Comparison of ENCODE assay signal across 12 mouse cellular contexts in genomic region chr4:142475632-142476031, GRCm38 (mm10).
DNase-seq lines count a peak whose midpoint lies in the region; ATAC-seq lines count a peak whose summit lies in the region.
"Had no signal": no experiment of that assay in that cellular context is flagged by ENCODE, and none has a peak within 500 bp of the region (broad histone marks: within the 10 kb centered on the region; RNA-seq: fewer than 3 reads in every experiment).

No protein-coding gene starts in this region.

- H3K36me3 ChIP-seq in neural tube, embryonic 11.5 days (ENCODE audit: control insufficient read depth, insufficient read depth, low read length): no peaks in the 10 kb centered on the region
- H3K36me3 ChIP-seq in forebrain, embryonic 11.5 days (ENCODE audit: control insufficient read depth, insufficient read depth, low read length): no peaks in the 10 kb centered on the region
- no peaks in the 10 kb centered on the region for H3K36me3 ChIP-seq in hindbrain, embryonic 16.5 days (ENCODE audit: control insufficient read depth, insufficient read depth, low read length)
- no peaks in the 10 kb centered on the region for H3K36me3 ChIP-seq in neural tube, embryonic 13.5 days
- H3K36me3 ChIP-seq: liver, embryonic 12.5 days had no signal

- H3K9me3 ChIP-seq in neural tube, embryonic 11.5 days (ENCODE audit: control insufficient read depth, low read length): no peaks in the 10 kb centered on the region
- H3K9me3 ChIP-seq in forebrain, embryonic 11.5 days (ENCODE audit: control insufficient read depth, low read length): no peaks in the 10 kb centered on the region
- no peaks in the 10 kb centered on the region for H3K9me3 ChIP-seq in hindbrain, embryonic 16.5 days (ENCODE audit: control insufficient read depth, low read length)
- no peaks in the 10 kb centered on the region for H3K9me3 ChIP-seq in neural tube, embryonic 13.5 days
- H3K9me3 ChIP-seq: liver, embryonic 12.5 days had no signal

- H3K4me3 ChIP-seq in neural tube, embryonic 11.5 days (ENCODE audit: low read depth, low read length): no peak overlapping the region
- H3K4me3 ChIP-seq in forebrain, embryonic 11.5 days (ENCODE audit: low read depth, low read length): 0 out of 2 replicates have a peak overlapping the region, but pooled peaks have one; percentile 8
- peak overlapping the region; percentile 40 for H3K4me3 ChIP-seq in hindbrain, embryonic 16.5 days (ENCODE audit: low read length)
- peak overlapping the region; percentile 31 for H3K4me3 ChIP-seq in neural tube, embryonic 13.5 days
- H3K4me3 ChIP-seq: gastrocnemius, adult 2 months; liver, embryonic 12.5 days had no signal

- H3K9ac ChIP-seq in neural tube, embryonic 11.5 days (ENCODE audit: low read length): no peak overlapping the region
- no peak overlapping the region for H3K9ac ChIP-seq in forebrain, embryonic 11.5 days (ENCODE audit: low read length)
- peak overlapping the region; percentile 42 for H3K9ac ChIP-seq in hindbrain, embryonic 16.5 days (ENCODE audit: low read depth, low read length)
- H3K9ac ChIP-seq in neural tube, embryonic 13.5 days: peak overlapping the region; percentile 56
- H3K9ac ChIP-seq: liver, embryonic 12.5 days had no signal

- no peaks in the 10 kb centered on the region for H3K4me1 ChIP-seq in neural tube, embryonic 11.5 days (ENCODE audit: control insufficient read depth, insufficient read depth, low read length)
- H3K4me1 ChIP-seq in forebrain, embryonic 11.5 days (replicated peaks; ENCODE audit: control insufficient read depth, insufficient read depth, low read length): peaks cover 5% of the 10 kb centered on the region; the same call in 1 of the 2 replicates
- H3K4me1 ChIP-seq in hindbrain, embryonic 16.5 days (ENCODE audit: control insufficient read depth, insufficient read depth, low read depth, low read length): peaks cover 23% of the 10 kb centered on the region
- peaks cover 29% of the 10 kb centered on the region for H3K4me1 ChIP-seq in neural tube, embryonic 13.5 days (replicated peaks)
- H3K4me1 ChIP-seq: liver, embryonic 12.5 days had no signal

- ATAC-seq in neural tube, embryonic 11.5 days (ENCODE audit: insufficient read depth, low FRiP score, low TSS enrichment): no peak
- ATAC-seq in forebrain, embryonic 11.5 days (replicated peaks; ENCODE audit: low FRiP score): no peak
- ATAC-seq in hindbrain, embryonic 16.5 days: no peak
- ATAC-seq in neural tube, embryonic 13.5 days (ENCODE audit: low read depth): no peak
- ATAC-seq: liver, embryonic 12.5 days had no signal

- no peaks in the 10 kb centered on the region for H3K27me3 ChIP-seq in neural tube, embryonic 11.5 days (ENCODE audit: control insufficient read depth, insufficient read depth, low read length)
- H3K27me3 ChIP-seq in forebrain, embryonic 11.5 days (ENCODE audit: control insufficient read depth, insufficient read depth, low read length): no peaks in the 10 kb centered on the region
- no peaks in the 10 kb centered on the region for H3K27me3 ChIP-seq in hindbrain, embryonic 16.5 days (replicated peaks; ENCODE audit: control insufficient read depth, insufficient read depth, low read length)
- H3K27me3 ChIP-seq in neural tube, embryonic 13.5 days: no peaks in the 10 kb centered on the region

- peak overlapping the region; percentile 3; the same call in 1 of the 2 replicates for H3K4me2 ChIP-seq in neural tube, embryonic 11.5 days (ENCODE audit: low read depth)
- H3K4me2 ChIP-seq in forebrain, embryonic 11.5 days (ENCODE audit: low read depth, low read length, severe bottlenecking): peak overlapping the region; percentile 11; the same call in 1 of the 2 replicates
- peak overlapping the region; percentile 59 for H3K4me2 ChIP-seq in hindbrain, embryonic 16.5 days (ENCODE audit: low read length)
- peak overlapping the region; percentile 54 for H3K4me2 ChIP-seq in neural tube, embryonic 13.5 days
- H3K4me2 ChIP-seq: liver, embryonic 12.5 days had no signal

- 86% methylated on average over 10 of the region's 10 CpGs for WGBS in neural tube, embryonic 11.5 days
- WGBS in forebrain, embryonic 11.5 days: 83% methylated on average over 10 of the region's 10 CpGs
- 70% methylated on average over 10 of the region's 10 CpGs for WGBS in hindbrain, embryonic 16.5 days
- 78% methylated on average over 10 of the region's 10 CpGs for WGBS in neural tube, embryonic 13.5 days

- no peak overlapping the region for H3K27ac ChIP-seq in neural tube, embryonic 11.5 days (ENCODE audit: low read depth, low read length)
- no peak overlapping the region for H3K27ac ChIP-seq in forebrain, embryonic 11.5 days (ENCODE audit: low read depth, low read length)
- no peak overlapping the region for H3K27ac ChIP-seq in hindbrain, embryonic 16.5 days (ENCODE audit: low read depth, low read length)
- H3K27ac ChIP-seq in neural tube, embryonic 13.5 days (replicated peaks): no peak overlapping the region
- H3K27ac ChIP-seq: gastrocnemius, adult 2 months; liver, embryonic 12.5 days had no signal

- no peak for DNase-seq in neural tube, embryonic 11.5 days (ENCODE audit: low spot score)
- no peak for DNase-seq in neural tube, embryonic 10.5 days (ENCODE audit: extremely low spot score, low spot score)
- DNase-seq in forebrain, embryonic 11.5 days (ENCODE audit: low spot score): no peak
- DNase-seq in layer of hippocampus, adult 9-10 months (ENCODE audit: low spot score): no peak
- DNase-seq in embryo, embryonic 11 days: no peak
- no peak for DNase-seq in heart, adult 18-20 months
- DNase-seq: cerebellum, adult 9-10 months; gastrocnemius, adult 2 months; heart, postnatal 10 days had no signal

Comparison
In these comparisons a context has a peak if more than half of its experiments do, and no peak if none do; other contexts are left out.
1. H3K9ac ChIP-seq: peak in hindbrain, embryonic 16.5 days (single experiment) and neural tube, embryonic 13.5 days (single experiment); none in neural tube, embryonic 11.5 days (single experiment) and forebrain, embryonic 11.5 days (single experiment).
2. H3K4me2 ChIP-seq: peak in every context shown above with its lines; median percentile 59 in hindbrain, embryonic 16.5 days; 54 in neural tube, embryonic 13.5 days; 11 in forebrain, embryonic 11.5 days; 3 in neural tube, embryonic 11.5 days.